Mouse (Mus musculus): Measurements from ENCODE around the gene Rgs10. TPM values are rescaled to one million over a fixed set of nuclear protein-coding genes. Genes with fewer than 3 reads are reported as not detected.
A peak's percentile ranks its signal among the peaks of the same experiment; 100 is the strongest.

Gene Rgs10
- 13.6 and 14.0 TPM in 2 replicates for polyA plus RNA-seq (2016; fragmentation: Nextera tagmentation; extraction: Ambion mirVana)

DNA sequence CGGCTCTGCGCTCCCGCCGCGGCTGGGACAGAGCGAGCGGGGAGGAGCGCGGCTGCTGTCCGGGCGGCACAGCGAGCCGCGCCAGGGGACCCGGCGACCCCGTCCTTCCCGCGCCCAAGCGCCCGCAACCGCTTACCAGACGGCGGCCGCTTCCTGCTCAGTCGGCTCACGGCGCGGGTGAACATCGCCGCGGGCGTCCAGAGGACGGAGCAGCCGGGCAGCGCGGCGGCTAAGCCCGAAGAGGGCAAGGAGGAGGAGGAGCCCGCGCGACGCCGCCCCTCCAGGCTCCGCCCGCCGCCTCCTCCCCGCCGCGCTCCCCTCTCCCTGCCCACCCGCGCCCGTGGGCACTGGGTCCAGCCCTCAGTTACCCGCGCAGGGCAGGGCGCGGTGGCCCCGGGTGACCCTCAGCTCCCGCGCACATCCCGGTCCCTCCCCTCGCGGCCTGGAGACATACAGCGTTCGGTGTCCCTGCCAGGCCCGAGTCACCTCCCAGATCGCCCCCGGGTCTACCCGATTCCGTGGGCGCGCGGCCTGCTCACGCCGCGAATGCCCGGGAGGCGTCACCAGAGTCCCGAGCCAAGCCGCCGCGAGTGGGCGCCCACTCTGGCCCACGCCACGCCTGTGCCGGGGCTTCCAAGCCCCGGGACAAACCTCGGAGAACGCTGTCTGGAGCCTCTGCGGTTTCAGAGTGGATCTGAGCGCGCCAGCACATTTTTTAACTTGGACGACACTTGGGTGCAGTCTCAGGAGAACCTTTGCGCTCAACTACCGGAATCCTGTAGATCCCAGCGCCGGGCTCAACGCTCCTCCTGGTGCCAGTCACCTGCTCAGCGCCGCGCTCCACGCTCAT is at the start of gene Rgs10:
TSS of gene Rgs10 (minus strand) at position 829 of the 850 bp plus-strand sequence.
- Histone ChIP-seq H3K9ac (peak within 1 kb of the TSS; percentile 70), H3K27me3 (peaks cover 81% of the 10 kb centered on the region), H3K27ac (no peak within 1 kb of the TSS), H3K4me3 (peak within 1 kb of the TSS; percentile 68), H3K36me3 (no peaks in the 10 kb centered on the region), H3K4me2 (replicated peaks) (peak within 1 kb of the TSS; percentile 99), H3K9me3 (no peaks in the 10 kb centered on the region), H3K4me1 (0 out of 2 replicates have a peak, but pooled peaks cover 6% of the 10 kb centered on the region)
- under 1% methylated on average over 90 of the region's 102 CpGs for WGBS
- peak; percentile 68 for ATAC-seq (ENCODE audit: insufficient number of reproducible peaks, insufficient read depth, low FRiP score, low TSS enrichment)

DNA sequence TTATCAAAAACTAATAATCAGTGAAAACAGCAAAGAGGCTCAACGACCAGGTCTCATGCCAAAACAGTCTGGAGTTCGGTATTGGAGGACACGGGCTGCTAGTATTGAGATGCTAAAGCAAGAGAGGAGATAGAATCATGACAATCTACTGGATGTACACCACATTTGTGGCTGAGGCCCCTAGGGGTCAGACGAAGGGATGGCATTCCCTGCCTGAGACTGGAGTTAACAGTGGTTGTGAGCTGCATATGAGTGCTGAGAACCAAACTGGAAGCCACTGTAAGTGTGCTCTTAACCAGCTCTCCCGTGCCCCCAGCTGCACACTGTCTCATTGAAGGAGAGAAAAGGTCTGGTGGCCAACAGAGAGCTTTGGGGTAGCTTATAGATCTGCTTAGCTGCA is 43.8 kb upstream of the Rgs10 start:
- ATAC-seq (ENCODE audit: insufficient number of reproducible peaks, insufficient read depth, low FRiP score, low TSS enrichment) = no peak
- H3K4me2 ChIP-seq (replicated peaks) = peak overlapping the region; percentile 87
- H3K27me3 ChIP-seq = no peaks in the 10 kb centered on the region
- H3K4me1 ChIP-seq = peaks cover 3% of the 10 kb centered on the region; the same call in 1 of the 2 replicates
- 63% methylated on average over 5 of the region's 5 CpGs for WGBS
- H3K9me3 ChIP-seq = no peaks in the 10 kb centered on the region
- no peaks in the 10 kb centered on the region for H3K36me3 ChIP-seq
- H3K9ac ChIP-seq = no peak overlapping the region
- H3K27ac ChIP-seq = no peak overlapping the region
- H3K4me3 ChIP-seq = peak overlapping the region; percentile 79; the same call in 1 of the 2 replicates

DNA sequence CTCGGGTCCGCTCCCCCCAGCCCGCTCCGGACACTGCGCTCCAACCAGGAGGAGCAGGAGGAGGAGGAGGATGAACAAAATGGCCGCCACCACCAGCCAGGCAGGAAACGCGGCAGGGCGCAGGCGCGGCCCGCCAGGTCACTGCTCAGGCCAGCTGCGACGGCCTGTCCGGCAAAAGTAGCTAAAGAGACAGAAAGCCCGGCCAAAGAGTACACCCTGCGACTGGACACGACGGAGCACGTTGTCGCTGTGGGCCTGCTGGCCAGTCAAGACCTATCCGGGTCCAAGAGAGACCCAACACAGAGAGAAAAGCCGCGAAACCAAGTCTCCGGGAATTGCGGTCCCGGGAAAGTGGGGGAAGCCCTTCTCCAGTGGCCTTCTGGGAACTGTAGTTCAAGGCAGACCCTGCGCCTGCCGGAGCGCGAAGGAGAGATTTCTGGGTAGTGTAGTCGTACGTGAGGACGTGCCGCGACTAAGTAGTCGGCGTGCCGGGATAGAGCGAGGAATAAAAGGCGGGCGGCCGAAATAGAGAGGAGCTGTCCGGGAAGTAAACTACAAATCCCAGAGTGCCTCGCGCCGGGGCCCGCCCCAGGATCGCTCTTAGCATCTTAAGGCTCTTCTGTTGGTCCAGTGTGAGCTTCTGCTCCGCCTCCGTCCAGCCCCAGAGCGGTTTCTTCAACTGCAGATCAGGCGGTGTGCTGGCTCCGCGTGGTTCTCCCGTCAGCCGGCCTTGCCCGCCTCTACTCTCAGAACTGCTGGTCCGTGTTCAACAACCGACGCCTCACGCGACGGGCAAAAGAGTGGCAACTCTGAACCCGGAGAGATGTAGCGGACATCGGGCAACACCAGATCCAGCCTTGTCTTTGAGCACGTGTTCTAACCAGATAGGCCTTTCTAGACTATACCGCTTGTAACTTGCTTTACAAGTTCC is 43.0 kb upstream of the Rgs10 start, which contains the start of gene Tial1:
TSS of gene Tial1 (minus strand) at position 433 of the 931 bp plus-strand sequence.
- peak within 1 kb of the TSS; percentile 94 for H3K27ac ChIP-seq
- H3K4me2 ChIP-seq (replicated peaks) = peak within 1 kb of the TSS; percentile 87
- no peaks in the 10 kb centered on the region for H3K27me3 ChIP-seq
- H3K4me1 ChIP-seq = peaks cover 3% of the 10 kb centered on the region; the same call in 1 of the 2 replicates
- under 1% methylated on average over 69 of the region's 69 CpGs for WGBS
- peak within 1 kb of the TSS; percentile 79 for H3K4me3 ChIP-seq
- H3K9ac ChIP-seq = peak within 1 kb of the TSS; percentile 85
- peak; percentile 99 for ATAC-seq (ENCODE audit: insufficient number of reproducible peaks, insufficient read depth, low FRiP score, low TSS enrichment)
- H3K36me3 ChIP-seq = no peaks in the 10 kb centered on the region
- H3K9me3 ChIP-seq = no peaks in the 10 kb centered on the region

DNA sequence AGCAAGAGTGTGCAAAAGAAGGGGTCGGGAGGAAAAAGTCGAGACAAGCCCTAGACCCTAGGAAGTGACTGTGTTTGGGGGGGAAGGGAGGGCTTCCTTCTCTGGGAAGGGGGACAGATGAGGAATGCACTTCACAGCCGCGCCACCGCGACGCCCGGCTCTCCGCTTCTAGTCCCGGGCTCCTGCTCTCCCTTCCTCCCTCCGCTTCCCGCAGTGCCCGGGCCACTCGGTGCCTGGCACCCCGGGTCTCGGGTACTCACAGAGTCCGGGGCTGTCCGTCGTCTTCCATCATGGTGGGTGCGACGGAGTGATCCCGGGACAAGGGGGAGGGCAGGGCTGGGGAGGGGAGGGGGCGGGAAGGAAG is 42.3 kb upstream of the Rgs10 start:
- Histone ChIP-seq H3K4me1 (peaks cover 3% of the 10 kb centered on the region; the same call in 1 of the 2 replicates), H3K27me3 (no peaks in the 10 kb centered on the region), H3K4me3 (peak overlapping the region; percentile 79), H3K27ac (peak overlapping the region; percentile 94), H3K9me3 (no peaks in the 10 kb centered on the region), H3K9ac (peak overlapping the region; percentile 85), H3K36me3 (no peaks in the 10 kb centered on the region), H3K4me2 (replicated peaks) (peak overlapping the region; percentile 87)
- WGBS = 0% methylated on average over 22 of the region's 23 CpGs
- ATAC-seq (ENCODE audit: insufficient number of reproducible peaks, insufficient read depth, low FRiP score, low TSS enrichment) = peak; percentile 41; the same call in 1 of the 2 replicates

DNA sequence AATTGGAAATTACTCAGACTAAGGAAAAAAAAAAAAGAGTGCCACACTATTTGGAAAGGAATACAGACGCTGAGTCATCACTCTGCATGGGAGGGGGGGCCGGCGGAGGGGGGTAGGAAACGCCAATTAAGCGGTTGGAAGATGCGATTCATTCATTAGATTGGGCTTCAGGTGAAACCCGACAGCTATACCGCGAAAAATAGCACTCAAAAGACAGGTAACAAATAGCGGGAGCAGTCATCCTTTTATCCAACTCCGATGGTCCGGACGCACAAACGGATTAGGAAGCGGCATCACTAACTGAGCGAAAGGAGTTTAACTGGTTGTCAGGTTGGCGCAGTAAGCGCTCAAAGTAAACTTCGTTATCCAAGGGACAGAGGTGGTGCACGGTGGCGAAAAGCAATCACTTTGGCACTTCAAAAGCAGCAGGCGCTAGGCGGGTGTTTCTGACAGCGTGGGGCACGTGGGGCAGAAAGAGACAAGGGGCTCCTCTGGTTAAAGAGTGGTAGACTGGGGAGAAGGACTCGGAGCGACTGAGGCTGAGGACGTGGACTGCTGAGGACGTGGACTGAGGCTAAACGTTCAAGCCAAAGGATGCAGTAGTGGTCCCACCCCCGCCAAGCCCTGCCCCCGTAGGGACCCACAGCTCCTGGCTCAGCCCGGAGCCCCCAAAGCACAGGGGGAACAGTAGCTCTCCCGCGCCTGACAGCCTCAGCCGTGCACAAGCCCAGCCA is 41.7 kb upstream of the Rgs10 start:
- Histone ChIP-seq H3K9ac (peak overlapping the region; percentile 85), H3K27ac (peak overlapping the region; percentile 94), H3K4me3 (peak overlapping the region; percentile 79), H3K36me3 (no peaks in the 10 kb centered on the region), H3K4me2 (replicated peaks) (peak overlapping the region; percentile 87), H3K27me3 (no peaks in the 10 kb centered on the region), H3K4me1 (peaks cover 3% of the 10 kb centered on the region; the same call in 1 of the 2 replicates), H3K9me3 (no peaks in the 10 kb centered on the region)
- ATAC-seq (ENCODE audit: insufficient number of reproducible peaks, insufficient read depth, low FRiP score, low TSS enrichment) = no peak; the same call in 1 of the 2 replicates
- WGBS = under 1% methylated on average over 36 of the region's 36 CpGs

DNA sequence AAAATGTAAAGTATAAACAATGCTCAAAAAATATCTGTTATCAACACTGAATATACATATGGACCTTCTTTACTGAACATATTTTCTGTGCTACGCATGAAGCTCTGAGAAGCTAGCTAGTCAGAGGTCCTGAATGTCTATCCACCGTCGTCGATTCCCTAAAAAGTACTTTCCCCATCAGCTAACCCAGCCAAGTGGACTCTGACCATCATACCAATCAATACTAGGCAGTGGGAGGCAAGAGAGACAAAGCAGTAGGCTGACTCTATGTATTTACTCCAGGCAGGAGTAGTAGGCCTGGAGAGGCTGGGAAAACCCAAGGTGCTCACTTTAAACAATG is 41.2 kb upstream of the Rgs10 start:
- peak overlapping the region; percentile 85 for H3K9ac ChIP-seq
- H3K27ac ChIP-seq = no peak overlapping the region
- H3K4me1 ChIP-seq = peaks cover 3% of the 10 kb centered on the region; the same call in 1 of the 2 replicates
- no peak for ATAC-seq (ENCODE audit: insufficient number of reproducible peaks, insufficient read depth, low FRiP score, low TSS enrichment)
- no peaks in the 10 kb centered on the region for H3K27me3 ChIP-seq
- H3K9me3 ChIP-seq = no peaks in the 10 kb centered on the region
- 13% methylated on average over 4 of the region's 4 CpGs for WGBS
- peak overlapping the region; percentile 79 for H3K4me3 ChIP-seq
- peak overlapping the region; percentile 87 for H3K4me2 ChIP-seq (replicated peaks)
- H3K36me3 ChIP-seq = 0 out of 2 replicates have a peak, but pooled peaks cover 2% of the 10 kb centered on the region

DNA sequence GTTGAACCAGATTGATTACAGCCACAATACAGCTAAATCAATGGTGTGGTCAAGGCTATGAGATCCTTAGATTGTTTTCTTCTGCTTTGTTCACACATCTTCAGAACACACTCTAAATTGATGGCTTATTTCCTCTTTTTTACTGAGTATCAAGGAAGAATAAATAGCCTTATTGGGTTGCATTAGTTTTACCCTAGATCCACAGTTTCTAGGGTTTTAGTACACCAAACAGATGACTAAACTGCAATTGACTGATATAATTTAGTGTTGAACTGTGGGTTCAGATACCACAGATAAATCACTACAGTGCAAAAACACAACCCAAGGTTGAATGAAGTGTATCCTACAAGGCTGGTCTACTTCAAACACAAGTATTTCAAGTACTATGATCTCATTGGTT is 39.5 kb upstream of the Rgs10 start:
- H3K9ac ChIP-seq = no peak overlapping the region
- H3K27me3 ChIP-seq = no peaks in the 10 kb centered on the region
- H3K27ac ChIP-seq = no peak overlapping the region
- peaks cover 12% of the 10 kb centered on the region; the same call in 1 of the 2 replicates for H3K36me3 ChIP-seq
- no peak overlapping the region for H3K4me2 ChIP-seq (replicated peaks)
- ATAC-seq (ENCODE audit: insufficient number of reproducible peaks, insufficient read depth, low FRiP score, low TSS enrichment) = no peak
- H3K9me3 ChIP-seq = no peaks in the 10 kb centered on the region
- peaks cover 3% of the 10 kb centered on the region; the same call in 1 of the 2 replicates for H3K4me1 ChIP-seq
- H3K4me3 ChIP-seq = no peak overlapping the region

DNA sequence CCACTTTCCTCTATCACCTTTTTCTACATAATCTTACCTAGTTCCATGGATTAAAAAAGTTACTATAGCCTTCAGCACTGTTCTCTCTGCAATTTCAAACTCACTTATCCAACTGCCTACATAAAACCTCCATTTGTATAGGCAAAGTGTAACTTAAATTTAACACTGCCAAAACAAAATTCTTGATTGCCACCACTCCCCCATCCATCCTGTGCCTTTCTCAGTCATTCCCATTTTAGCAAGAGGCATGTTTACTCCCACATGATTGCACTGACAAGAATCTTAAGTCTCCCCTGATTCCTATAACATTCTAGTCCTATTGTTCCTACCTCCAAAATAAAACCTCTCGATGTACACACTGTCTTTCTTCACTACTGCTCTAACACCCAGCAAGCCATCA is 34.2 kb upstream of the Rgs10 start:
- no peak overlapping the region for H3K4me2 ChIP-seq (replicated peaks)
- H3K4me3 ChIP-seq = no peak overlapping the region
- no peak for ATAC-seq (ENCODE audit: insufficient number of reproducible peaks, insufficient read depth, low FRiP score, low TSS enrichment)
- no peaks in the 10 kb centered on the region for H3K4me1 ChIP-seq
- WGBS = 100% methylated on average over 1 of the region's 1 CpGs
- H3K36me3 ChIP-seq = peaks cover 24% of the 10 kb centered on the region
- no peaks in the 10 kb centered on the region for H3K9me3 ChIP-seq
- H3K27me3 ChIP-seq = no peaks in the 10 kb centered on the region
- H3K27ac ChIP-seq = no peak overlapping the region
- no peak overlapping the region for H3K9ac ChIP-seq

DNA sequence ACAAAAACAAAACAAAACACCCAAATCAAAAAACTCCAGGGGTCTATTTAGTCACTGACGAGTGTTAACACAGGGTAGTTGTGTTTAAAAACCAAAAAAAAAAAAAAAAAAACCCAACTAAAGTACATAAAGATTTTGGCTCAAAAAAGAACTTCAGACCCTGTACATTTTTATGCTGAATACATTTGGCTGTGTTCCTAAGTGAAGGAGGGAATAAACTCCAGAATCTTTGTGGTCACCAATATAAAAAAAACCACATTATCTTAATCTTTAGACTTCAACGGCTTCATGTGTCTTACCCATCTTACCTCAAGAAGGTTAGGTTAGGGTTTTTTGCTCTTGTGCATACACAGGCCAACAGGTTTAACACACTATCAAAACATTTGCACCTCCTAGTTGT is 22.0 kb upstream of the Rgs10 start:
- no peak overlapping the region for H3K4me3 ChIP-seq
- 80% methylated on average over 2 of the region's 2 CpGs for WGBS
- no peak overlapping the region for H3K4me2 ChIP-seq (replicated peaks)
- peaks cover 45% of the 10 kb centered on the region for H3K36me3 ChIP-seq
- no peak overlapping the region for H3K9ac ChIP-seq
- no peaks in the 10 kb centered on the region for H3K4me1 ChIP-seq
- H3K9me3 ChIP-seq = peaks cover 5% of the 10 kb centered on the region; the same call in 1 of the 2 replicates
- H3K27ac ChIP-seq = no peak overlapping the region
- H3K27me3 ChIP-seq = no peaks in the 10 kb centered on the region
- ATAC-seq (ENCODE audit: insufficient number of reproducible peaks, insufficient read depth, low FRiP score, low TSS enrichment) = no peak

DNA sequence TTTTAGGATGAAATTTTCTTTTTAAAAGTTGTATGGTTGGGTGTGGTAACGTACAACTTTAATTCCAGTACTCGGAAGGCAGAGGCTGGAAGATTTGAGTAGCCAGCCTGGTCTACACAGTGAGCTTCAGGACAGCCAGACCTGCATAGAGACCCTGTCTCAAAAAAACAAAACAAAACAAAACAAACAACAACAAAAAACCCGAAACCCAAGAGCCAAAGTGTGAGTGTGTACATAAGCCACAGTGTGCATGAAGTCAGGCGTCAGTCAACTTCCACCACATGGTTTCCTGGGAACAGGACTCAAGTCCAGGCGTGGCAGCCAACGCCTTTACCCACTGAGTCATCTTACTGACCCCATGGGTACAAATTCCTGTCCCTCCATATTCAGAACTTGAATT is 20.7 kb upstream of the Rgs10 start:
- Histone ChIP-seq H3K27me3 (no peaks in the 10 kb centered on the region), H3K4me2 (replicated peaks) (no peak overlapping the region), H3K36me3 (peaks cover 31% of the 10 kb centered on the region), H3K4me1 (no peaks in the 10 kb centered on the region), H3K4me3 (no peak overlapping the region), H3K27ac (no peak overlapping the region), H3K9ac (no peak overlapping the region), H3K9me3 (peaks cover 5% of the 10 kb centered on the region; the same call in 1 of the 2 replicates)
- ATAC-seq (ENCODE audit: insufficient number of reproducible peaks, insufficient read depth, low FRiP score, low TSS enrichment) = no peak
- WGBS = 93% methylated on average over 6 of the region's 6 CpGs

DNA sequence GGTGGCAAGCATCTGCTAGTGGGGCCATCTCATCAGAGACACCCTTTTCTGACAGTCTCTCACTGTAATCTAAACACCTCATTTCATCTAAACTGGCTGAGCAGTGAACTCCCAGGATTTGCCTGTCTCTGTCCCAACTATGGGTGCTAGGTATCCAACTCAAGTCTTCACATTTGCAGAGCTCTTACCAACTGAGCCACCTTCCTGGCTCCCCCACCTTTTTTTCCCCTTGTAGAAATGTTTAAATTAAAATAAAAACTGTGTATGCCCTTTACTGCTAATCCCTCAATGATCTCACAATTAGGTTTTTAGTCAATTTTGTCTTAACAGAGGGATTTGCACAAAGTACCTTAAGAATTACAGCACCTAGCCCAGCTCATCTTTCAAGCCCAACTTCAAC is 19.6 kb upstream of the Rgs10 start:
- no peak for ATAC-seq (ENCODE audit: insufficient number of reproducible peaks, insufficient read depth, low FRiP score, low TSS enrichment)
- H3K9me3 ChIP-seq = peaks cover 5% of the 10 kb centered on the region; the same call in 1 of the 2 replicates
- peaks cover 22% of the 10 kb centered on the region for H3K36me3 ChIP-seq
- no peak overlapping the region for H3K27ac ChIP-seq
- H3K4me2 ChIP-seq (replicated peaks) = no peak overlapping the region
- no peak overlapping the region for H3K4me3 ChIP-seq
- H3K27me3 ChIP-seq = no peaks in the 10 kb centered on the region
- H3K9ac ChIP-seq = no peak overlapping the region
- H3K4me1 ChIP-seq = no peaks in the 10 kb centered on the region
